Mouse (Mus musculus) left cerebral cortex, adult 11 months (tissue): Measurements from ENCODE around the gene Olfm4.
A peak's percentile ranks its signal among the peaks of the same experiment; 100 is the strongest.

Source experiments
- DNase-seq: peaks from one replicate; pipeline ENCODE4 v3.0.0; 2022; ENCODE audit warnings: low spot score

Gene Olfm4

GRCm38 (mm10) chr14:80029297-80030001 is 45.6 kb downstream of the Olfm4 start:
- DNase-seq = peak; percentile 53

GRCm38 (mm10) chr14:80039645-80040272 is 55.9 kb downstream of the Olfm4 start:
- DNase-seq = no peak

- DNase-seq = no peak
Observed at GRCm38 (mm10) chr14:80046104-80046734, 62.3 kb downstream of the Olfm4 start.

GRCm38 (mm10) chr14:80047368-80048101 is 63.7 kb downstream of the Olfm4 start:
- no peak for DNase-seq

- DNase-seq = no peak
Observed at GRCm38 (mm10) chr14:80055725-80056124, 71.8 kb downstream of the Olfm4 start.

- no peak for DNase-seq
Observed at GRCm38 (mm10) chr14:80061686-80062085, 77.8 kb downstream of the Olfm4 start.

GRCm38 (mm10) chr14:80062896-80063295 is 79.0 kb downstream of the Olfm4 start:
- DNase-seq = no peak

- DNase-seq = no peak
Observed at GRCm38 (mm10) chr14:80070580-80070979, 86.7 kb downstream of the Olfm4 start.
